Mouse (Mus musculus): ENCODE results near the gene Tap2.

GRCm38 (mm10) chr17:34249361-34249760 lies 46.0 kb downstream of the Tap2 start:
- TF ChIP-seq EP300 (IDR thresholded peaks at IDR 0.05; ENCODE audit: low read length) (no peak), CTCF (conservative IDR thresholded peaks at IDR 0.05 in 1 of 2, IDR thresholded peaks at IDR 0.05 in 1 of 2; ENCODE audit: low read depth in 2 of 2, low read length in 2 of 2) (no peak), CHD2 (IDR thresholded peaks at IDR 0.05; ENCODE audit: low read length) (no peak), POLR2A (IDR thresholded peaks at IDR 0.05; ENCODE audit: low read depth, low read length) (no peak), IRF4 (IDR thresholded peaks at IDR 0.05; ENCODE audit: low read depth, low read length) (no peak), MYC (IDR thresholded peaks at IDR 0.05; ENCODE audit: low read depth, low read length) (no peak), ZKSCAN1 (IDR thresholded peaks at IDR 0.05; ENCODE audit: borderline replicate concordance, low read depth, low read length) (no peak), ZMIZ1 (IDR thresholded peaks at IDR 0.05; ENCODE audit: low read depth, low read length) (no peak), CHD1 (IDR thresholded peaks at IDR 0.05; ENCODE audit: low read depth, low read length) (no peak)

All from CH12.LX (cell line).